Mouse (Mus musculus) E14TG2a.4 (cell line): ENCODE data around the gene Rem2.

ENCODE experiments used
- CTCF ChIP-seq: conservative IDR thresholded peaks from 2 replicates; pipeline ENCODE4 v1.5.1; 2014; ENCODE audit warnings: low read length
- POU5F1 ChIP-seq: IDR thresholded peaks from 2 replicates; pipeline ENCODE4 v1.6.1; 2014; ENCODE audit warnings: low read length, borderline replicate concordance

DNA sequence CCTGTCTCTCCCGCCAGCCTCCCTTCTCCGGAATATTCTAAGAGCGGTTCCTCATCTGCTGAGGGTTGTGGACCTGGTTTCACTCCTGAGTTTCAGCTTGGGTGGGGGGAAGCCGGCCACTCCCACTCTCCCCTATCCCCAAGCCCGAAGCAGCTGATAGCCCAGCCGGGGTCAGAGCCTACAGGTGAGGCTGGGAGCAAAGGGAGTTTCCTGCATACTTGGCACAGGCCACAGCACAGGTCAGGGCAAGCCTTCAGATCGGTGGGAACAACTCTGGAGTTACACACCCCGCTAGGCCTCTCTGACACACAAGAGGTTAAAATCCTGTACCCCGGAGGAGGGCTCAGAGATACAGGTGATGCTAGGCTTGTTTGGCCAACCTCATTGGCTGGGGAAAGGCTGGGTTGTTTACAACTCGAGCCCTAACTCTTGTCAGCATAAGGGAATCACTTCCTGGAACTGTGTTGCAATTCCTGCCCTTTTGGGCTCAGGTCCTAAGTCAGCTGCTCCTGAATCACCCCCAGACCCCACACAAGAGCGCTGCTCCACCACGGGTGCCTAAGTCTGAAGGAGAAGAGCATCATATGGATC, 41.9 kb upstream of the Rem2 start:
- TF ChIP-seq CTCF: no peak
- TF ChIP-seq POU5F1: no peak
